Mouse (Mus musculus) heart, embryonic 12.5 days (tissue): Measurements from ENCODE around the gene Icam5. TPM values are rescaled to one million over a fixed set of nuclear protein-coding genes. Genes with fewer than 3 reads are reported as not detected.
A peak's percentile ranks its signal among the peaks of the same experiment; 100 is the strongest.

ENCODE experiments used
- ATAC-seq: fragments of 200-750 bp; cut with Nextera tagmentation; 2 replicates; pipeline ENCODE4 v1.8.0; 2017; ENCODE audit warnings: moderate TSS enrichment, moderate library complexity; ENCODE audit not compliant: insufficient number of reproducible peaks, low FRiP score
- H3K27ac ChIP-seq: fragments of 300-500 bp; sonication (generic); 2 replicates; pipeline ENCODE4 v1.5.1; 2016; ENCODE audit warnings: mild to moderate bottlenecking, moderate library complexity; ENCODE audit not compliant: poor library complexity, severe bottlenecking
- H3K27me3 ChIP-seq: fragments of 300-500 bp; sonication (generic); replicated peaks from 2 replicates; pipeline ENCODE4 v1.6.1; 2016; ENCODE audit warnings: mild to moderate bottlenecking, moderate library complexity
- H3K36me3 ChIP-seq: fragments of 300-500 bp; sonication (generic); 2 replicates; pipeline ENCODE4 v1.6.1; 2016; ENCODE audit warnings: mild to moderate bottlenecking, moderate library complexity
- H3K4me1 ChIP-seq: fragments of 300-500 bp; sonication (generic); replicated peaks from 2 replicates; pipeline ENCODE4 v1.6.1; 2016; ENCODE audit warnings: mild to moderate bottlenecking
- H3K4me2 ChIP-seq: fragments of 300-500 bp; sonication (generic); 2 replicates; pipeline ENCODE4 v1.6.1; 2016; ENCODE audit warnings: mild to moderate bottlenecking, moderate library complexity
- H3K4me3 ChIP-seq: fragments of 300-500 bp; sonication (generic); 2 replicates; pipeline ENCODE4 v1.5.1; 2016; ENCODE audit warnings: mild to moderate bottlenecking
- H3K9ac ChIP-seq: fragments of 300-500 bp; sonication (generic); 2 replicates; pipeline ENCODE4 v1.6.1; 2016; ENCODE audit warnings: mild to moderate bottlenecking, moderate library complexity
- H3K9me3 ChIP-seq: fragments of 300-500 bp; sonication (generic); replicated peaks from 2 replicates; pipeline ENCODE4 v1.6.1; 2016; ENCODE audit warnings: mild to moderate bottlenecking, moderate library complexity
- WGBS: fragments of 180-500 bp; shearing (Covaris S2); methylation state at CpG from one replicate; pipeline ENCODE4 v1.1.7; 2016; 5-methylcytosine and 5-hydroxymethylcytosine counted together
- microRNA counts: library from miRNA; unstranded; fragments of <30 nt; microRNA quantifications from one replicate; lab custom pipeline; 2017
- microRNA-seq: library from miRNA; unstranded; fragments of <30 nt; microRNA quantifications from one replicate; pipeline ENCODE4, GENCODE M21; 2017
- polyA plus RNA-seq: library from polyadenylated mRNA; unstranded; fragments of >200 nt; fragmentation: Nextera tagmentation; extraction: Ambion mirVana; gene quantifications from 2 replicates; pipeline ENCODE4 v1.2.1, GENCODE M21; 2016

Gene Icam5
- polyA plus RNA-seq, 1 experiment from 2014 or later, result not detected

DNA sequence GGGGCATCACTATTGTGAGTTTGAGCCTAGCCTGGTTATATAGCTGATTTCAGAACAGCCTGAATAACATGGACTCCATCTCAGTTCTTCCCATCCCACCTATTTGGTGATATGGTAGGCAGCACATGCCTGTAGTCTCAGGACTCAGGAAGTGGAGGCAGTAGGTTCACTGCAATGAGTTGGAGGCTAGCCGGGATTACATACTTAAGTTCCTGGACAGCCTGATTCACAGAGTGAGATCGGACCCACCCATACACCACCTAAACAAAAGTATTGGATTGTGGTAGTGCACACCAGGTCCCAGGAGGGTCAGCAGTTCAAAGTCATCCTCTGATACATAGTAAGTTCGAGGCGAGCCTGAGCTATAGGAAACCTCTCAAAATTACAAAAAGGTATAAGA, 40.8 kb downstream of the Icam5 start:
- H3K9ac ChIP-seq, result peak overlapping the region; percentile 94
- H3K4me1 ChIP-seq, result peaks cover 7% of the 10 kb centered on the region
- H3K9me3 ChIP-seq, result no peaks in the 10 kb centered on the region
- peaks cover 61% of the 10 kb centered on the region for H3K36me3 ChIP-seq
- H3K4me2 ChIP-seq, result peak overlapping the region; percentile 68
- no peak for ATAC-seq
- WGBS, result 8% methylated on average over 4 of the region's 4 CpGs
- 0 out of 2 replicates have a peak overlapping the region, but pooled peaks have one; percentile 60 for H3K27ac ChIP-seq
- peak overlapping the region; percentile 74 for H3K4me3 ChIP-seq
- H3K27me3 ChIP-seq, result no peaks in the 10 kb centered on the region

GRCm38 (mm10) chr9:21073044-21073840, 41.4 kb downstream of the Icam5 start, which contains the start of the genes Gm49373 and Fdx1l:
Gm49373 (minus strand) TSS chr9:21073096.
Fdx1l (minus strand) TSS chr9:21073614.
- H3K4me2 ChIP-seq, result peak within 1 kb of the TSS; percentile 68
- peaks cover 7% of the 10 kb centered on the region for H3K4me1 ChIP-seq
- peak; percentile 91 for ATAC-seq
- H3K27me3 ChIP-seq, result no peaks in the 10 kb centered on the region
- H3K36me3 ChIP-seq, result peaks cover 61% of the 10 kb centered on the region
- peak within 1 kb of the TSS; percentile 94 for H3K9ac ChIP-seq
- peak within 1 kb of the TSS; percentile 74 for H3K4me3 ChIP-seq
- H3K9me3 ChIP-seq, result no peaks in the 10 kb centered on the region
- WGBS, result 2% methylated on average over 58 of the region's 58 CpGs
- H3K27ac ChIP-seq, result peak within 1 kb of the TSS; percentile 65

DNA sequence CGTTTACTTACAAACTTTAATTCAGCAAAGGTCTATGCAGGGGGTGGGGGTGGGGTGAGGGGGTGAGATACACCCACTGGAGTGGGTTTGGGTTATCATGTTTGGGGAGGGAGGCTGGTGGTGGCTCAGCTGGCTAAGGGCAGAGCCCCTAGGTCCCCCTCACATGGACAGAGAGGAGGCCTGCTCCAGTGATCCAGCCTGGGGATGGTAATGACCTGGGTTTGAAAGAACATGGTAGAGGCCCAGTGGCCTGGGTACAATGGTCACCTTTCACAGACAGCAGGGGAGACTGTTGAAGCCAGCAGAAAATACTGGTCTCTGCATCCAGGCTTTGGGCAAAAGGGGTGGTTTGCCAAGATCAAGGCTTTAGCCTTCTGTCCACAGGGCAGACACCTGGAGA, 42.3 kb downstream of the Icam5 start:
- peaks cover 69% of the 10 kb centered on the region for H3K36me3 ChIP-seq
- no peak overlapping the region for H3K27ac ChIP-seq

GRCm38 (mm10) chr9:21075625-21076024, 43.8 kb downstream of the Icam5 start:
- Histone ChIP-seq H3K9ac (no peak overlapping the region), H3K36me3 (peaks cover 78% of the 10 kb centered on the region), H3K27me3 (no peaks in the 10 kb centered on the region), H3K4me2 (no peak overlapping the region), H3K27ac (no peak overlapping the region), H3K4me1 (peaks cover 7% of the 10 kb centered on the region), H3K9me3 (no peaks in the 10 kb centered on the region), H3K4me3 (no peak overlapping the region)
- 83% methylated on average over 3 of the region's 3 CpGs for WGBS
- no peak for ATAC-seq

More for the DNA sequence above, 42.3 kb downstream of the Icam5 start:
- WGBS, result 94% methylated on average over 1 of the region's 1 CpGs
- no peak overlapping the region for H3K4me2 ChIP-seq
- no peak overlapping the region for H3K4me3 ChIP-seq
- no peaks in the 10 kb centered on the region for H3K27me3 ChIP-seq
- ATAC-seq, result no peak
- no peak overlapping the region for H3K9ac ChIP-seq
- peaks cover 7% of the 10 kb centered on the region for H3K4me1 ChIP-seq
- H3K9me3 ChIP-seq, result no peaks in the 10 kb centered on the region

- WGBS, result 89% methylated on average over 9 of the region's 9 CpGs
- ATAC-seq, result no peak
- Histone ChIP-seq H3K4me2 (no peak overlapping the region), H3K27me3 (no peaks in the 10 kb centered on the region), H3K9ac (no peak overlapping the region), H3K4me1 (no peaks in the 10 kb centered on the region), H3K9me3 (no peaks in the 10 kb centered on the region), H3K27ac (no peak overlapping the region), H3K4me3 (no peak overlapping the region), H3K36me3 (peaks cover 92% of the 10 kb centered on the region)
Measured at GRCm38 (mm10) chr9:21081127-21081526, 49.3 kb downstream of the Icam5 start.

GRCm38 (mm10) chr9:21083324-21083723, 51.5 kb downstream of the Icam5 start:
- 76% methylated on average over 3 of the region's 3 CpGs for WGBS
- Histone ChIP-seq H3K4me2 (no peak overlapping the region), H3K4me3 (no peak overlapping the region), H3K27me3 (no peaks in the 10 kb centered on the region), H3K27ac (no peak overlapping the region), H3K9me3 (no peaks in the 10 kb centered on the region), H3K4me1 (0 out of 2 replicates have a peak, but pooled peaks cover under 1% of the 10 kb centered on the region), H3K36me3 (peaks cover 93% of the 10 kb centered on the region), H3K9ac (no peak overlapping the region)
- no peak for ATAC-seq

MicroRNA genes within 50 kb of the gene (microRNA counts, 519-probe panel; counts per million panel counts)
- 4,750 counts per million, percentile 50 among the panel's probes with 10 or more counts for microRNA mmu-miR-1900 (lab: Ali Mortazavi, UCI)

Small RNA genes within 50 kb of the gene (microRNA-seq; reads per million reads assigned to microRNA genes)
- not detected for gene Mir1900
- not detected for gene Mir7082

Other genes starting within 250 kb of the Icam5 start
- gene Col5a3, start 217.0 kb upstream of the Icam5 start, polyA plus RNA-seq, result 0.05 and 0.06 TPM in 2 replicates
- not detected in 2 replicates for gene Rdh8, start 213.6 kb upstream of the Icam5 start, polyA plus RNA-seq
- 6.5 and 7.1 TPM in 2 replicates for gene A230050P20Rik, start 163.4 kb upstream of the Icam5 start, polyA plus RNA-seq
- gene Angptl6, start 152.3 kb upstream of the Icam5 start, polyA plus RNA-seq, result 1.5 and 2.5 TPM in 2 replicates
- 43.5 and 44.3 TPM in 2 replicates for gene Ppan, start 143.9 kb upstream of the Icam5 start, polyA plus RNA-seq
- 215 and 236 TPM in 2 replicates for gene Eif3g, start 133.4 kb upstream of the Icam5 start, polyA plus RNA-seq
- 86.6 and 86.8 TPM in 2 replicates for gene Dnmt1, start 72.2 kb upstream of the Icam5 start, polyA plus RNA-seq
- gene S1pr2, start 55.3 kb upstream of the Icam5 start, polyA plus RNA-seq, result 22.5 and 25.9 TPM in 2 replicates
- gene Mrpl4, start 29.3 kb upstream of the Icam5 start, polyA plus RNA-seq, result 123 and 126 TPM in 2 replicates
- 8.9 and 9.3 TPM in 2 replicates for gene Icam1, start 16.1 kb upstream of the Icam5 start, polyA plus RNA-seq
- gene Icam4, start 2.7 kb upstream of the Icam5 start, polyA plus RNA-seq, result 5.6 and 8.1 TPM in 2 replicates
- 1.0 and 1.1 TPM in 2 replicates for gene Zglp1, start 35.0 kb downstream of the Icam5 start, polyA plus RNA-seq
- gene Gm49373, start 41.0 kb downstream of the Icam5 start, polyA plus RNA-seq, result 0.63 and 0.69 TPM in 2 replicates
- gene Fdx1l, start 41.5 kb downstream of the Icam5 start, polyA plus RNA-seq, result 44.2 and 47.7 TPM in 2 replicates
- gene Gm38431, start 59.9 kb downstream of the Icam5 start, polyA plus RNA-seq, result 1.8 and 2.0 TPM in 2 replicates
- gene Raver1, start 59.9 kb downstream of the Icam5 start, polyA plus RNA-seq, result 62.9 and 67.7 TPM in 2 replicates
- gene Tyk2, start 99.2 kb downstream of the Icam5 start, polyA plus RNA-seq, result 15.3 and 17.5 TPM in 2 replicates
- gene Cdc37, start 117.9 kb downstream of the Icam5 start, polyA plus RNA-seq, result 232 and 241 TPM in 2 replicates
- 10.1 and 10.2 TPM in 2 replicates for gene Pde4a, start 133.6 kb downstream of the Icam5 start, polyA plus RNA-seq
- 46.7 and 49.6 TPM in 2 replicates for gene Keap1, start 207.3 kb downstream of the Icam5 start, polyA plus RNA-seq
- gene S1pr5, start 216.4 kb downstream of the Icam5 start, polyA plus RNA-seq, result 0.10 and 0.19 TPM in 2 replicates
- gene Atg4d, start 233.2 kb downstream of the Icam5 start, polyA plus RNA-seq, result 43.8 and 47.8 TPM in 2 replicates